Mouse (Mus musculus) layer of hippocampus, postnatal 10 days (tissue): ENCODE measurements at regions not wholly inside any gene's neighbourhood (a gene's known extent, or its start where the extent isn't known, plus 50 kb on each side); places are given as distances from the start of the nearest gene placed in this dataset.
A peak's percentile ranks its signal among the peaks of the same experiment; 100 is the strongest.

Experiments used
- DNase-seq, 2 experiments: peaks; one replicate each; pipeline ENCODE4 v3.0.0; 2021; ENCODE audit warnings: low spot score in 2 of 2

DNA sequence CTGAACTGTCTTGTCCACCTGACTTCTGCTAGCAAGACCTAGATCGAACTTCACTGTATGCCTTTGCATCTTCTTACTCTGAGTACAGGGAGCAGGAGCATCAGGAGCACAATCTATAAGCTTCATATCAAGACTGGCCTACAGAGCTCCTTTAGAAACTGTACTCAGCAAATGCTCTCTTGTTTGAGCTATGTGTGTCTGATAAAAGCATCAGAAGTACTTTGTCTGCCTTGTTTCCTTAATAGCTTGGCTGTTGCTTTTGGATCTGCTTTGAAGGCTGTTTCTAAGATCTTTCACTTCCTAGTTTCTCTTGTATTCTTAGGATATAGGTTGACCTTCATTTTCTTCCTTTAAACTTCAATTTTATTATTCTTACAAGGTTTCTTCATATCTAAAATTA lies 175.3 kb upstream of the Cypt12 start:
- no peak for DNase-seq

GRCm38 (mm10) chr3:17779152-17779551 lies 169.1 kb upstream of the Cypt12 start:
- no peak for DNase-seq

DNA sequence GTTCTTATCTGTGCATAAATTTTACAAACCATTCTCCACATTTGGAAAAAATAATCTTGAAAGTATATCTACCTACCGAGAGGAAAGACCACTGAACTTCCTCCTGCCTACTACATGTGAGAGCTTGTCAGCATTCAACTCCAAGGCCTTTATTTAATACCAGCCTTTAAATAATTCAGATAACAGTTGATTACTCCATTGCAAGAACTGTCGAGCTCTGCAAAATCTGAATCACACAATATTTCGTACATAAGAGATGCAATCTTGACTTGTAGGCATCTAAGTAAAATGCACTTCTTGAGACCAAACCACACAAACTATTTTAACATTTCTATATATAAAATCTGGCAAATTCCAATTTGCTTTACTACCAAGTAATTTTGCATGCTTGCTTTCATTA lies 164.1 kb upstream of the Cypt12 start:
- DNase-seq = no peak

GRCm38 (mm10) chr3:17784587-17784986 lies 163.6 kb upstream of the Cypt12 start:
- DNase-seq = no peak

- no peak for DNase-seq
These were observed 162.8 kb upstream of the Cypt12 start for GRCm38 (mm10) chr3:17785106-17786022.

GRCm38 (mm10) chr3:17786023-17786720 lies 162.0 kb upstream of the Cypt12 start:
- peak; percentile 54 to 68 for DNase-seq

- no peak for DNase-seq
These were observed 161.3 kb upstream of the Cypt12 start for GRCm38 (mm10) chr3:17786721-17787442.

GRCm38 (mm10) chr3:17787443-17788333 lies 160.5 kb upstream of the Cypt12 start:
- no peak for DNase-seq

- DNase-seq = no peak
These were observed 159.9 kb upstream of the Cypt12 start for GRCm38 (mm10) chr3:17788334-17788720.

DNA sequence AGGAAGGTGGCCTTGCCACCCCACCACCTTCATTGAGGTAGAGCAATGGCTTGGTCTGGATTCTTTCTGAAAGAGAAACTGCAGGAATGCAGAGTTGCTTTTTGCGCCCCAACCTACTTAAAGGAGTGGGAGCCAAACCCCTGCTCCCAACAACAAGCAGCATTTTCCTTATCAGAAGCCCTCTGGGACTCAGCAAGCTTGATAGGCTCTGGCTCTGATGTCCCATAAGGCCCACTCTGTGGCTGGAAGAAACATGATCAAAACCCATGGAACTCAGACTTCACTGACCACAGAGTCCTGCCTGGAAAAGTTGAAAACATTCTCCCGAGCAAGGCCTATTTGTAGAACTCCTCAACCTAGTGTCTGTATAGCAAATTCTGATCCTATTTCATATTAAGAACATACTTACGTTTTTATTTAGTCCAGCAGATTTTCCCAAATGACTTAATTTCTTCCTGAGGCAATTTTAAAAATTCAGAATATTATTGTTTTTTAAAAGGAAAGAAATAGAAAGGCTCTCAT lies 159.4 kb upstream of the Cypt12 start:
- no peak for DNase-seq

GRCm38 (mm10) chr3:17789454-17790196 lies 158.6 kb upstream of the Cypt12 start:
- no peak for DNase-seq

DNA sequence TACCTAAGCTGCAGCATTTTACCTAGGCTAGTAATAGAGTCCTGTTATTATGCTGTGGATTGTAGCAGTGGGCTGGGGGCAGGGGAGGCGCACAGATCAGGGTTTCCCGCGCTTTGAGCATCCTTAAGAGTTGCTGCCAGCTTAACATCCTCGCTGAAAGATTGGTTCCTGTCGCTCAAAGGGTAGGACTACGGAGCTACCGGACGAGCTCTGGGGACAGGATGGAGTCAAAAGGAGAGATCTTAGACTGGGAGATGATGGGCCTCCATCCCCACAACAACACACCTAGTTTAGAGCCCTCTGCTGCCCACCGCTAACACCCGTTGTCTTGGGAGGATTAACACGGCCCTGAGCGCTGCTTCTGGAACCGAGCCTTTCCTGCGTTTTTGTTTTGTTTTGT lies 157.9 kb upstream of the Cypt12 start:
- no peak for DNase-seq

DNA sequence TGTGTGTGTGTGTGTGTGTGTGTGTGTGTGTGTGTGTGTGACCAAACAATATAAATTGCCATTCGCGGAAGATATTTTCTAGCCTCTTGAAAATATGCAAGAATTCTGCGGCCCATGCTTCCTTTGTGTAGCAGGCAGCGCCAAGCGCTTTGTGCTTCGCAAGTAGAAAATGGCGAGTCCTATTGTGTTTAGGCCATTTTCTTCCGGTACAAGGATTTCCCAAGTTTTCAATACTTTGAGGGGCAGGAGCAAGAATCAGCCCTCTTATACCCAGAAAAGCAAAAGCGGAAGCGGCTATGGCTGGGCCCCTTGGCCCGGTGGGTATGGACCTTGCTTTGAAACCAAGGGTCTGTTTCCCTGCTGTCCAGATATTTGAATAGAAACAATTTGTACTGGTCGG lies 157.4 kb upstream of the Cypt12 start:
- no peak for DNase-seq

- no peak for DNase-seq
These were observed 156.6 kb upstream of the Cypt12 start for GRCm38 (mm10) chr3:17791381-17792320.

- no peak for DNase-seq
These were observed 155.6 kb upstream of the Cypt12 start for GRCm38 (mm10) chr3:17792537-17793039.

- DNase-seq = peak in 1 of 2 experiments; percentile 44
These were observed 154.5 kb upstream of the Cypt12 start for GRCm38 (mm10) chr3:17793646-17794250.

DNA sequence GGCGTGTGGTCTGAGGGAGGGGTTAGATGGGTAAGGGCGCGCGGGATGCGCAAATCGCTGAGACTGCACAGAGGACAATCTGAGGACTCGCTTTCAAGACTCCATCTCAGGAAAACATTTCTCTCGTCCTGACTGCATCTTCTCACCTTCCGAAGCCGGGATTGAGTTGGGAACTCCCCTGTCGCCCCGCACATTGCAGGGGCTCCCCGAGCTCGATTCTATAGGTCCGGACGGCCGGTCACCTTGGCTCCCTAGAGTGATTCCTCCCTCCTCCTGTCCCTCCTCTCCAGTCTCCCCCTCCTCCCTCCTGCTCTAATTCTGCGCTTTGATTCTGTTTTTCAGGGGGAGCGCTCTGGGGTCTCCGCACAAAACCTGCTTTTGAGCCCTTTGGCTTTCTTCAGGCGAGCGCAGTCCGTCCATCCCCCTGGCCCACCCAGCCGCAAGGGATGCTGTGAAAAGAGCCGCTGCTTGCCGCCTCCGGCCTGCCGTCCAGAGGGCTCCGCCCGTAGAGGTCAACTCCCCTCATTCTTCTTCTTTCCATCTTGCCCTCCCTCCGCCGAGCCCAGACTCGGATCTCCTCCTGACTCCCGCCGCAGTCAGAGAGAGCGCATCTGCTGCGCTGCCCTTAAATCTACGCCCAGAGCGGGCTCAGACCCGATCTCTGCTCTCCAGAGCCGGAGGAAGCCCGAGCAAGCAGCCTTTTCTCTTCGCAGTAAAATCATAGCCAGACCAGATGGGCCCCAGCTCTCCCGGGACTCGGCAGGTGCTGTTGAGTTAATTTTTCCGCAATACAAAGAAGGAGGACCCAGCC lies 153.8 kb upstream of the Cypt12 start:
- peak in 1 of 2 experiments; percentile 51 for DNase-seq
